Mouse (Mus musculus) MEL (cell line): ENCODE data around the gene Grm1.

ENCODE experiments used
- CHD2 ChIP-seq: IDR thresholded peaks from 2 replicates; pipeline ENCODE4 v1.6.1; 2011; ENCODE audit warnings: low read length, improper control_type of control experiment
- CTCF ChIP-seq, 3 experiments: IDR thresholded peaks in 2 of 3; conservative IDR thresholded peaks in 1 of 3; 2 replicates each; pipeline ENCODE4 v1.5.1; 2011 to 2012; ENCODE audit warnings: low read length in 3 of 3, low read depth in 2 of 3, mild to moderate bottlenecking in 2 of 3, improper control_type of control experiment in 1 of 3, inconsistent platforms in 1 of 3, mixed read lengths in 1 of 3, moderate library complexity in 1 of 3; ENCODE audit not compliant: control insufficient read depth in 1 of 3, insufficient read depth in 1 of 3, poor library complexity in 1 of 3, severe bottlenecking in 1 of 3
- E2F4 ChIP-seq: IDR thresholded peaks from 2 replicates; pipeline ENCODE4 v1.6.1; 2011; ENCODE audit warnings: low read depth, low read length, improper control_type of control experiment, borderline replicate concordance
- GATA1 ChIP-seq: IDR thresholded peaks from 2 replicates; pipeline ENCODE4 v1.6.1; 2011; ENCODE audit warnings: low read depth, low read length, improper control_type of control experiment
- MXI1 ChIP-seq: IDR thresholded peaks from 2 replicates; pipeline ENCODE4 v1.6.1; 2011; ENCODE audit warnings: mild to moderate bottlenecking, low read depth, low read length, improper control_type of control experiment
- POLR2AphosphoS2 ChIP-seq: IDR thresholded peaks from 2 replicates; pipeline ENCODE4 v1.6.1; 2011; ENCODE audit warnings: low read length, improper control_type of control experiment
- ZC3H11A ChIP-seq: IDR thresholded peaks from 2 replicates; pipeline ENCODE4 v1.6.1; 2012; ENCODE audit warnings: low read depth, mild to moderate bottlenecking, inconsistent platforms, low read length, improper control_type of control experiment
- ZMIZ1 ChIP-seq: IDR thresholded peaks from 2 replicates; pipeline ENCODE4 v1.6.1; 2012; ENCODE audit warnings: low read depth, mild to moderate bottlenecking, inconsistent platforms, low read length, improper control_type of control experiment, moderate library complexity

DNA sequence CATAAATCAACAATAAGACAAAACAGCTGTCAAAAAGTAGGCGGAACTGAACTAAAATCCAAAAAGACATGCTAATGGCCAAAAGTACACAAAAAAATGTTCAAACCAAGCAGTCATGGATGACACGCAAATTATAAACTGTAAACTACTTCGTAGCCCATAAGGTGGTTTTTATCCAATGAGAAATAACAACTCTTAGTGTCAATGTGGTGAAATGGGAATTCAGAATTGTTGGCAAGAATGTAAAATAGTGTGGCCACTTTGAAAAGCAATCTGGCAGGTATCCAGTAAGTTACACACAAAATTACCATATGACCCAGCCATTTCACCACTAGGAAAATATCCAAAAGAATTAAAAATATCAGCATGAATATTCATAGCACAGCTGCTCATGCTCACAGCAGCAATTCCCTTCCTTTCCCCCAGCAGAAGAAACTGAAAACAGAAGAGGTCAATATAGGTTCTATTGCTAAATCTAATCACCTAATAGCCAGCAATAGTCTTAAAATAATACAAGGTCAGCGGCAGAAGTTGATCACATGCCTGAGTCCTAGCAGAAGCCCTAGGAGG is 16.4 kb upstream of the Grm1 start:
- TF ChIP-seq POLR2AphosphoS2 (no peak), GATA1 (no peak), CTCF (IDR thresholded peaks at IDR 0.05 in 2 of 3, conservative IDR thresholded peaks at IDR 0.05 in 1 of 3; ENCODE audit: control insufficient read depth in 1 of 3, insufficient read depth in 1 of 3, low read depth in 2 of 3, low read length in 3 of 3, poor library complexity in 1 of 3, severe bottlenecking in 1 of 3) (no peak), E2F4 (no peak), CHD2 (no peak), MXI1 (no peak), ZC3H11A (no peak), ZMIZ1 (no peak)
